Mouse (Mus musculus) lung, embryonic 15.5 days (tissue): Measurements from ENCODE around the gene Bbs1. TPM values are rescaled to one million over a fixed set of nuclear protein-coding genes. Genes with fewer than 3 reads are reported as not detected.

Experiments used
- ATAC-seq: fragments of 200-750 bp; cut with Nextera tagmentation; 2 replicates; pipeline ENCODE4 v1.8.0; 2017; ENCODE audit warnings: moderate number of reproducible peaks, borderline replicate concordance; ENCODE audit not compliant: low FRiP score, low TSS enrichment; ENCODE audit errors: extremely low read depth
- H3K27ac ChIP-seq: fragments of 300-500 bp; sonication (generic); 2 replicates; pipeline ENCODE4 v1.5.1; 2015; ENCODE audit warnings: moderate library complexity, mild to moderate bottlenecking, inconsistent platforms
- H3K27me3 ChIP-seq: fragments of 300-500 bp; sonication (generic); 2 replicates; pipeline ENCODE4 v1.6.1; 2015; ENCODE audit warnings: inconsistent platforms
- H3K36me3 ChIP-seq: fragments of 300-500 bp; sonication (generic); 2 replicates; pipeline ENCODE4 v1.6.1; 2015; ENCODE audit warnings: inconsistent platforms
- H3K4me1 ChIP-seq: fragments of 300-500 bp; sonication (generic); 2 replicates; pipeline ENCODE4 v1.6.1; 2015; ENCODE audit warnings: inconsistent platforms
- H3K4me2 ChIP-seq: fragments of 300-500 bp; sonication (generic); 2 replicates; pipeline ENCODE4 v1.6.1; 2015; ENCODE audit warnings: inconsistent platforms, mild to moderate bottlenecking, moderate library complexity
- H3K4me3 ChIP-seq: fragments of 300-500 bp; sonication (generic); 2 replicates; pipeline ENCODE4 v1.5.1; 2015; ENCODE audit warnings: mild to moderate bottlenecking, inconsistent platforms
- H3K9ac ChIP-seq: fragments of 300-500 bp; sonication (generic); 2 replicates; pipeline ENCODE4 v1.6.1; 2015; ENCODE audit warnings: inconsistent platforms
- H3K9me3 ChIP-seq: fragments of 300-500 bp; sonication (generic); 2 replicates; pipeline ENCODE4 v1.6.1; 2016; ENCODE audit warnings: inconsistent platforms
- WGBS: fragments of 180-500 bp; shearing (Covaris S2); methylation state at CpG from one replicate; pipeline ENCODE4 v1.1.7; 2015; 5-methylcytosine and 5-hydroxymethylcytosine counted together
- polyA plus RNA-seq: library from polyadenylated mRNA; unstranded; fragments of >200 nt; fragmentation: Nextera tagmentation; extraction: Ambion mirVana; gene quantifications from 2 replicates; pipeline ENCODE4 v1.2.1, GENCODE M21; 2015

Bbs1 gene
- polyA plus RNA-seq, 1 experiment from 2014 or later = 5.7 TPM

GRCm38 (mm10) chr19:4919652-4920051, 13.2 kb upstream of the Bbs1 start:
- H3K9me3 ChIP-seq = no peaks in the 10 kb centered on the region
- no peak overlapping the region for H3K4me2 ChIP-seq
- 80% methylated on average over 6 of the region's 6 CpGs for WGBS
- ATAC-seq = no peak
- no peak overlapping the region for H3K4me3 ChIP-seq
- no peak overlapping the region for H3K9ac ChIP-seq
- peaks cover 84% of the 10 kb centered on the region for H3K36me3 ChIP-seq
- no peaks in the 10 kb centered on the region for H3K27me3 ChIP-seq
- H3K27ac ChIP-seq = no peak overlapping the region
- H3K4me1 ChIP-seq = no peaks in the 10 kb centered on the region

GRCm38 (mm10) chr19:4916827-4917226, 10.4 kb upstream of the Bbs1 start:
- Histone ChIP-seq H3K4me3 (no peak overlapping the region), H3K4me1 (no peaks in the 10 kb centered on the region), H3K27me3 (no peaks in the 10 kb centered on the region), H3K9ac (no peak overlapping the region), H3K4me2 (no peak overlapping the region), H3K9me3 (no peaks in the 10 kb centered on the region), H3K27ac (no peak overlapping the region), H3K36me3 (peaks cover 91% of the 10 kb centered on the region)
- ATAC-seq = no peak
- 74% methylated on average over 10 of the region's 10 CpGs for WGBS

- WGBS = 89% methylated on average over 15 of the region's 15 CpGs
- peaks cover 87% of the 10 kb centered on the region for H3K36me3 ChIP-seq
Observed at GRCm38 (mm10) chr19:4915924-4916603, 9.6 kb upstream of the Bbs1 start.

GRCm38 (mm10) chr19:4909376-4909775, 2.9 kb upstream of the Bbs1 start:
- Histone ChIP-seq H3K4me1 (peaks cover 9% of the 10 kb centered on the region), H3K9me3 (no peaks in the 10 kb centered on the region), H3K9ac (no peak overlapping the region), H3K4me2 (no peak overlapping the region), H3K4me3 (no peak overlapping the region), H3K36me3 (peaks cover 59% of the 10 kb centered on the region), H3K27ac (no peak overlapping the region), H3K27me3 (no peaks in the 10 kb centered on the region)
- 88% methylated on average over 7 of the region's 7 CpGs for WGBS
- ATAC-seq = no peak

More at GRCm38 (mm10) chr19:4915924-4916603, 9.6 kb upstream of the Bbs1 start:
- ATAC-seq = no peak
- H3K27ac ChIP-seq = no peak overlapping the region
- no peak overlapping the region for H3K9ac ChIP-seq
- no peaks in the 10 kb centered on the region for H3K27me3 ChIP-seq
- H3K4me2 ChIP-seq = no peak overlapping the region
- H3K4me1 ChIP-seq = no peaks in the 10 kb centered on the region
- H3K4me3 ChIP-seq = no peak overlapping the region
- H3K9me3 ChIP-seq = no peaks in the 10 kb centered on the region

GRCm38 (mm10) chr19:4908107-4908506, 1.7 kb upstream of the Bbs1 start:
- Histone ChIP-seq H3K4me2 (no peak overlapping the region), H3K27me3 (no peaks in the 10 kb centered on the region), H3K36me3 (peaks cover 47% of the 10 kb centered on the region), H3K4me3 (no peak overlapping the region), H3K27ac (no peak overlapping the region), H3K4me1 (peaks cover 9% of the 10 kb centered on the region), H3K9me3 (no peaks in the 10 kb centered on the region), H3K9ac (no peak overlapping the region)
- ATAC-seq = no peak
- 78% methylated on average over 4 of the region's 4 CpGs for WGBS

GRCm38 (mm10) chr19:4899888-4900287, 6.5 kb downstream of the Bbs1 start:
- Histone ChIP-seq H3K9ac (no peak overlapping the region), H3K27ac (no peak overlapping the region), H3K4me1 (no peaks in the 10 kb centered on the region), H3K36me3 (no peaks in the 10 kb centered on the region), H3K4me3 (no peak overlapping the region), H3K9me3 (no peaks in the 10 kb centered on the region), H3K4me2 (no peak overlapping the region), H3K27me3 (no peaks in the 10 kb centered on the region)
- WGBS = 79% methylated on average over 3 of the region's 3 CpGs
- ATAC-seq = no peak

- Histone ChIP-seq H3K9me3 (no peaks in the 10 kb centered on the region), H3K4me2 (no peak overlapping the region), H3K27me3 (no peaks in the 10 kb centered on the region), H3K4me1 (no peaks in the 10 kb centered on the region), H3K27ac (no peak overlapping the region), H3K4me3 (no peak overlapping the region), H3K36me3 (no peaks in the 10 kb centered on the region), H3K9ac (no peak overlapping the region)
- ATAC-seq = no peak
- 60% methylated on average over 9 of the region's 9 CpGs for WGBS
Observed at GRCm38 (mm10) chr19:4898972-4899371, 7.5 kb downstream of the Bbs1 start.

- no peak overlapping the region for H3K27ac ChIP-seq
- H3K4me2 ChIP-seq = no peak overlapping the region
- 61% methylated on average over 21 of the region's 21 CpGs for WGBS
Observed at GRCm38 (mm10) chr19:4896780-4897520, 9.5 kb downstream of the Bbs1 start.

GRCm38 (mm10) chr19:4891798-4892197, 14.6 kb downstream of the Bbs1 start:
- H3K4me3 ChIP-seq = no peak overlapping the region
- no peak overlapping the region for H3K27ac ChIP-seq
- H3K9me3 ChIP-seq = no peaks in the 10 kb centered on the region
- WGBS = 70% methylated on average over 3 of the region's 3 CpGs
- ATAC-seq = no peak
- H3K36me3 ChIP-seq = no peaks in the 10 kb centered on the region
- H3K9ac ChIP-seq = no peak overlapping the region
- H3K4me1 ChIP-seq = no peaks in the 10 kb centered on the region
- H3K27me3 ChIP-seq = no peaks in the 10 kb centered on the region
- H3K4me2 ChIP-seq = no peak overlapping the region

More at GRCm38 (mm10) chr19:4896780-4897520, 9.5 kb downstream of the Bbs1 start:
- no peaks in the 10 kb centered on the region for H3K27me3 ChIP-seq
- no peak overlapping the region for H3K9ac ChIP-seq
- no peaks in the 10 kb centered on the region for H3K4me1 ChIP-seq
- no peak for ATAC-seq
- H3K4me3 ChIP-seq = no peak overlapping the region
- H3K36me3 ChIP-seq = no peaks in the 10 kb centered on the region
- no peaks in the 10 kb centered on the region for H3K9me3 ChIP-seq

- Histone ChIP-seq H3K27ac (no peak overlapping the region), H3K4me2 (no peak overlapping the region), H3K9me3 (no peaks in the 10 kb centered on the region), H3K36me3 (no peaks in the 10 kb centered on the region), H3K27me3 (no peaks in the 10 kb centered on the region), H3K4me3 (no peak overlapping the region), H3K9ac (no peak overlapping the region), H3K4me1 (no peaks in the 10 kb centered on the region)
- ATAC-seq = no peak
- 81% methylated on average over 10 of the region's 10 CpGs for WGBS
Observed at GRCm38 (mm10) chr19:4889791-4890190, 16.6 kb downstream of the Bbs1 start.

- H3K9me3 ChIP-seq = no peaks in the 10 kb centered on the region
- ATAC-seq = no peak
- H3K9ac ChIP-seq = no peak overlapping the region
- H3K4me3 ChIP-seq = no peak overlapping the region
- no peak overlapping the region for H3K27ac ChIP-seq
- H3K4me2 ChIP-seq = no peak overlapping the region
- H3K36me3 ChIP-seq = no peaks in the 10 kb centered on the region
- peaks cover 4% of the 10 kb centered on the region; the same call in 1 of the 2 replicates for H3K4me1 ChIP-seq
- WGBS = 89% methylated on average over 4 of the region's 4 CpGs
- H3K27me3 ChIP-seq = no peaks in the 10 kb centered on the region
Observed at GRCm38 (mm10) chr19:4883961-4884360, 22.5 kb downstream of the Bbs1 start.

GRCm38 (mm10) chr19:4879324-4879703, 27.1 kb downstream of the Bbs1 start:
- peak overlapping the region; percentile 96 for H3K4me2 ChIP-seq
- no peaks in the 10 kb centered on the region for H3K27me3 ChIP-seq
- peak overlapping the region; percentile 92 for H3K4me3 ChIP-seq
- H3K9me3 ChIP-seq = no peaks in the 10 kb centered on the region
- ATAC-seq = no peak
- 58% methylated on average over 10 of the region's 10 CpGs for WGBS
- peaks cover 14% of the 10 kb centered on the region for H3K4me1 ChIP-seq
- no peak overlapping the region for H3K27ac ChIP-seq
- peak overlapping the region; percentile 90 for H3K9ac ChIP-seq
- H3K36me3 ChIP-seq = no peaks in the 10 kb centered on the region
